Mouse (Mus musculus): ENCODE measurements around the gene Dcbld1.
A peak's percentile ranks its signal among the peaks of the same experiment; 100 is the strongest.
"Not testable (repeated sequence)": the region's sequence is repeated elsewhere in the genome, so short reads cannot be mapped to it uniquely, and the experiment has no call there.

Dcbld1 gene

GRCm38 (mm10) chr10:52302271-52302670, 68.9 kb downstream of the Dcbld1 start:
- DNase-seq (ENCODE audit: low read depth, low spot score): no peak

- DNase-seq (ENCODE audit: low read depth, low spot score): no peak
These were observed 71.2 kb downstream of the Dcbld1 start for GRCm38 (mm10) chr10:52304574-52304973.

GRCm38 (mm10) chr10:52309196-52309595, 75.8 kb downstream of the Dcbld1 start:
- DNase-seq (ENCODE audit: low read depth, low spot score): peak; percentile 30

- no peak for DNase-seq (ENCODE audit: low read depth, low spot score)
These were observed 86.3 kb downstream of the Dcbld1 start for GRCm38 (mm10) chr10:52319506-52320286.

DNA sequence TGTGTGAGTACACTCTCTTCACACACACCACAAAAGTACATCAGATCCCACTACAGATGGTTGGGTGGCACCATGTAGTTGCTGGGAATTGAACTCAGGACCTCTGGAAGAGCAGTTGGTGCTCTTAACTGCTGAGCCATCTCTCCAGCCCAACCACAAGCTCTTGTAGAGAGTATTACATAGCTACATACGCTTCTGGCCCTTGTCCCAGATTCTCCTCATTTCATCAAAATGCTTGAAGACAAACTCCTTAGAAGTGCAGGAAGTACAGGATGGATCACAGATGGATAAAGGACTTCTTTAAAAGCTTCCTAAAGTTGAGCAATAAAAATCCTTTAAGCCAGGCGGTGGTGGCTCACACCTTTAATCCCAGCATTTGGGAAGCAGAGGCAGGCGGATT, 88.5 kb downstream of the Dcbld1 start:
- DNase-seq (ENCODE audit: low read depth, low spot score): no peak

DNA sequence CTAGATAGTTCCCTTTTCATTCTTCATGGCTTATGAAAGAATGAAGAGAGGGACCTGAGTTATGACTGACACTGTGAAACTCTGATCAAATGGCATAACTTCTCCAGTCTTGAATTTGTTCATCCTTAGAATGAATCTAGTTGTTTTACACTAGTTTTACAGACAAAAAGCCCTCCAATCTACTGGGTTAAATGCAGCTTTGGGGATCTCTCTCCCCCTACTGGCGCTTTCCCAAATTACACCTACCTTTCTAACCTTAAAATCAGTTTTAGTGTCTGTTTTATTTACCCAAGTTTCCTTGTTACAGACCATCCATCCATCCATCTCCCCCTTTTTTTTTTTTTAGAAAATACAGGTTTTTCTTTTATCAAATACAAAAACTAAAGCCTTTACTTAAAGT, 97.6 kb downstream of the Dcbld1 start:
- DNase-seq (ENCODE audit: low read depth, low spot score): no peak

- not testable (repeated sequence) for DNase-seq (ENCODE audit: low read depth, low spot score)
These were observed 109.9 kb downstream of the Dcbld1 start for GRCm38 (mm10) chr10:52343324-52343723.

DNA sequence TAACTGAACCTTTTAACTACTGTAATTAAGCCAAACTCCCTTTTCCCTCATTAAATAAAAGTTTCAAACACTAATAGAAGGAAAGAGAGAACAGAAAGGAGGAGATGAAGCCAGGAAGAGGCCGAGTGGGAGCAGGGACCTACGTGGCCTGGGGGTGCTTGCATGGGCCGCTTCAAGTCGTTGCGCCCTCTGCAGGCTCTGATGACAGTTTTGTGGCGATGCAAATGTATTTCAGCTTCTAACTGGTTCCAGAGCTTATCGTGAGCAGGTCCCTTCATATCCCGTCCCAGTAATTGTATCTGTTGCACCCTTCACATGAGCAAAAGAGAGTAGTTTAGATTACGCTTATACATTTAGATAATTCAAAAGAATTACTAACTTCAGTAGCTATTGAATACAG, 119.8 kb downstream of the Dcbld1 start:
- no peak for DNase-seq (ENCODE audit: low read depth, low spot score)

DNA sequence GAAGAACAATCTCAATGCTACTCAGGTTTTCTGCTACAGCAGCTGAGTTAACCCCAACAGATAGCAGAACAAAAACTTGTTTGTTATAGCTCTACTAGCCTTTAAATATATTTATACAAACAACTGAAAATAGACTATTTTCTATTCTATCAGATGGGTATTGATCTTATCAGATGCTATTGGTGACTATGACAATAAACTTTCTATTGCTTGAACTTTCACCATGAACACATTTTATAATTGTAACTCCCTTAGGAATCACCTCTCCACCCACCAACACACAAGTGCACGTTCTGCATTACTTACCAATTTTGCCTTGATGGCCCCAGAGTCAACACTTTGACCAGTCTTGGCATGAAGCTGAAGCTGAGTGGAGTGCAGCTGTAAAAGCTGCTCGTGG, 125.0 kb downstream of the Dcbld1 start, which contains the start of gene Gm26741:
Gm26741 (plus strand) TSS at position 301 of the 400 bp plus-strand sequence.
- no peak for DNase-seq (ENCODE audit: low read depth, low spot score)

GRCm38 (mm10) chr10:52360241-52360735, 126.9 kb downstream of the Dcbld1 start:
- no peak for DNase-seq (ENCODE audit: low read depth, low spot score)

- DNase-seq (ENCODE audit: low read depth, low spot score): no peak
These were observed 127.6 kb downstream of the Dcbld1 start for GRCm38 (mm10) chr10:52360862-52361609.

DNA sequence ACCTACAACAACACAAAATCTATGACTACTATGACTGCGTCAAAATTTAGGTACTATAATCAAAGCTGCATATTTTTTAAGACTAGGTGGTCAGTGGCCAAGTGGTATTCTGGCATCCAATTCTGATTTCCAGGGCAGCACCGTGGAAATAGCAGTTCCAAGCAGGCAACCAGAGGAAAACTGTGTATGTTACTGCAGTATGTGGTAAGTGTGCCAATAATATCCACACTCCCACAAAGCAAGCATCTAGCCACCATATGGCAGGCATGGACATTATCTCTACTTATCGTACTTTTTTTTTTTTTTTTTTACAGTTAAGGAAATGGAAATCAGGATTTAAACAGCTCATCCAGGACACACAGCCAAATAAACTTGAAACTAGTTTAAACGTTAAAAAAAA, 135.0 kb downstream of the Dcbld1 start:
- no peak for DNase-seq (ENCODE audit: low read depth, low spot score)
